Mouse (Mus musculus) small intestine, adult 2 months (tissue): ENCODE data around the gene Nadk. TPM values are rescaled to one million over a fixed set of nuclear protein-coding genes. Genes with fewer than 3 reads are reported as not detected.
A peak's percentile ranks its signal among the peaks of the same experiment; 100 is the strongest.

Experiments
- H3K27ac ChIP-seq: fragments of 200-500 bp; 2 replicates; pipeline ENCODE4 v1.5.1; 2012; ENCODE audit warnings: low read depth, low read length, control low read depth, inconsistent platforms; ENCODE audit not compliant: insufficient read depth
- H3K27me3 ChIP-seq: fragments of 200-500 bp; 2 replicates; pipeline ENCODE4 v1.6.1; 2012; ENCODE audit warnings: mild to moderate bottlenecking, moderate library complexity, low read length, inconsistent platforms; ENCODE audit not compliant: control insufficient read depth, insufficient read depth
- H3K36me3 ChIP-seq: fragments of 200-500 bp; 2 replicates; pipeline ENCODE4 v1.6.1; 2012; ENCODE audit warnings: mild to moderate bottlenecking, low read length, control low read depth, inconsistent platforms; ENCODE audit not compliant: control insufficient read depth, insufficient read depth
- H3K4me1 ChIP-seq: fragments of 200-500 bp; 2 replicates; pipeline ENCODE4 v1.6.1; 2012; ENCODE audit warnings: low read length, inconsistent platforms, mixed read lengths; ENCODE audit not compliant: control insufficient read depth, insufficient read depth, insufficient read length
- H3K4me3 ChIP-seq: fragments of 200-500 bp; 2 replicates; pipeline ENCODE4 v1.5.1; 2012; ENCODE audit warnings: low read depth, mild to moderate bottlenecking, control low read depth, inconsistent platforms, low read length, moderate library complexity
- CTCF ChIP-seq: fragments of 200-500 bp; IDR thresholded peaks from 2 replicates; pipeline ENCODE4 v1.5.1; 2012; ENCODE audit warnings: low read depth, mild to moderate bottlenecking, control low read depth, inconsistent platforms, low read length, moderate library complexity, mixed read lengths; ENCODE audit not compliant: insufficient replicate concordance, insufficient read length; ENCODE audit errors: extremely low read depth
- POLR2A ChIP-seq: fragments of 200-500 bp; IDR thresholded peaks from 2 replicates; pipeline ENCODE4 v1.6.1; 2012; ENCODE audit warnings: low read depth, mild to moderate bottlenecking, control low read depth, inconsistent platforms, low read length, moderate library complexity
- WGBS: fragments of 180-500 bp; shearing (Covaris S2); methylation state at CpG from one replicate; pipeline ENCODE4 v1.1.7; 2018; 5-methylcytosine and 5-hydroxymethylcytosine counted together
- polyA plus RNA-seq: library from polyadenylated mRNA; depleted of rRNA; stranded (reverse); fragments of >200 nt; gene quantifications from 2 replicates; pipeline ENCODE4 v1.2.3, GENCODE M21; 2012

The Nadk gene
- polyA plus RNA-seq, 1 experiment, result 135 TPM

DNA sequence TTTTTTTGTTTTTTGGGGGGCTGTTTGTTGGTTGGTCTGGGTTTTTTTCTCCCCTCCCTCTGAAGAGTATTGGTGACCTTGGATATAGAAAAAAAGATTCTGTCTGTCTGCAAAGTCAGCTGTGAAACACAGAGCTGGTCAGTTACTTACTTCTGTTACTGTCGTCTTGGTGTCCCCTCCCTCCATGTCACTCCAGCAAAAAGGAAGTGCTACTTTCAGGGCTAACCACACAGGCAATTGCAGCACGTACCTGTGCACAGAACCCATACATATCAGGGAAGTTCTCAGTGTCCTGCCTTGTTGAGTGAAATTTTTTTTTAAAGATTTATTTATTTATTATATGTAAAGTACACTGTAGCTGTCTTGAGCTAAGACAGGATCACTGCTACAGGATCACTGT is 11.7 kb upstream of the Nadk start:
- TF ChIP-seq CTCF (no peak), POLR2A (no peak)
- Histone ChIP-seq H3K4me3 (no peak overlapping the region), H3K27ac (no peak overlapping the region), H3K4me1 (peaks cover 2% of the 10 kb centered on the region; the same call in 1 of the 2 replicates), H3K27me3 (no peaks in the 10 kb centered on the region), H3K36me3 (peaks cover 71% of the 10 kb centered on the region)
- WGBS, result 72% methylated on average over 2 of the region's 2 CpGs

DNA sequence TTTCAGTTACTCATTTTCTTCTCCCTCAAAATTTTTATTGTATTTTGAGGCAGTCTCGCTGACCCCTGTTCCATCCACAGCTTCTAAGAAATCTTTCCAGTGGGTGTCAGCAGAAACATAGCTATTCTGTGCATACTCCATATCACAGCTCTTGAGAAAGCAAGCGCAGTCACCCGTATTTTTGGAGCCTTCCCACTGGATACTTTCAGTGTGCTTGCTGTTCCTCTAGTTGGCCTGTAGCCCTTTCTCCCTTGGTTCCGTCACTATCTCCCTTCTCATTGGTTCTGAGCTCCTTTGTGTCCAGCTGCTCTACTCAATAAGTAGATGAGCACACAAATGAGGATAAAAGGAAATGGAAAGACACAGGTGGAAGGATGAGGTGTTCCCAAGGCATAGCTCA is 11.1 kb upstream of the Nadk start:
- Histone ChIP-seq H3K27ac (no peak overlapping the region), H3K27me3 (no peaks in the 10 kb centered on the region), H3K4me1 (peaks cover 2% of the 10 kb centered on the region; the same call in 1 of the 2 replicates), H3K4me3 (no peak overlapping the region), H3K36me3 (peaks cover 71% of the 10 kb centered on the region)
- TF ChIP-seq CTCF, result no peak
- no peak for TF ChIP-seq POLR2A
- WGBS, result 87% methylated on average over 4 of the region's 4 CpGs

DNA sequence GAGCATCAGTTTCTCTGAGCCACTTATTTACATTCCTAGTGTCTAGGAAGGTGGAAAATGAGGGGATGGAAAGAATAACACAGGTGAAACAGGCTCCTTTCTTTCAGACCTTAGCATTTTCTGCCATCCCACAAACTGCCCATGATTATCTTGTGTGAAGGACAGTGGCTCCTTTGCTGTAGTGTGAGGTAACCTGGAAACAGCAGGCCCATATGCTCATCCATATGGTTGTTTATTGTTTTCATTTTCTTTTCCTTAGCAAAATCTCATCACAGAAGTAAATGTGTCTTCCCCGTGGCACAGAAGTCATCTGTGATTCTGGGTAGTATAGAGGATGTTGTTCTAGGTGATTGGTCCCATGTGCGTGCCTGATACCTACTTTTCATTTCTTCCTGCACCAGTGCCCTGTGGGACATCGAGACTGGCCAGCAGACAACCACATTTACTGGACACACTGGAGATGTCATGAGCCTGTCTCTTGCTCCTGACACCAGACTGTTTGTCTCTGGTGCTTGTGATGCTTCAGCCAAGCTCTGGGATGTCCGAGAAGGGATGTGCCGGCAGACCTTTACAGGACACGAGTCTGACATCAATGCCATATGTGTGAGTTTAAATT is 9.2 kb upstream of the Nadk start:
- no peaks in the 10 kb centered on the region for H3K27me3 ChIP-seq
- peaks cover 2% of the 10 kb centered on the region; the same call in 1 of the 2 replicates for H3K4me1 ChIP-seq
- WGBS, result 93% methylated on average over 6 of the region's 6 CpGs
- no peak overlapping the region for H3K27ac ChIP-seq
- H3K4me3 ChIP-seq, result no peak overlapping the region
- TF ChIP-seq CTCF (no peak), POLR2A (no peak)
- peaks cover 77% of the 10 kb centered on the region for H3K36me3 ChIP-seq

DNA sequence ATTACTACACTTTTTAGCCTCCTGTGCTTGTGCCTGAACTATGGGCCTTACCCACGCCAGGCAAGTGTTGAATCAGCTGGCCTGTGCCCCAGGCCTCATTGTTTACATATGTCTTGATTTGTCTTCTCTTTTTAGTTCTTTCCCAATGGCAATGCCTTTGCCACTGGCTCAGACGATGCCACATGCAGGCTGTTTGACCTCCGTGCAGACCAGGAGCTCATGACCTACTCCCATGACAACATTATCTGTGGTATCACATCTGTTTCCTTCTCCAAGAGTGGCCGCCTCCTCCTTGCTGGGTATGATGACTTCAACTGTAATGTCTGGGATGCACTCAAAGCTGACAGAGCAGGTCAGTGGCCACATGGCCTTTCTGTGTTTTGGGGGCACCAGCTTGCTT is 7.3 kb upstream of the Nadk start:
- 68% methylated on average over 4 of the region's 4 CpGs for WGBS
- H3K4me3 ChIP-seq, result no peak overlapping the region
- H3K4me1 ChIP-seq, result peaks cover 7% of the 10 kb centered on the region; the same call in 1 of the 2 replicates
- H3K27ac ChIP-seq, result no peak overlapping the region
- H3K36me3 ChIP-seq, result peaks cover 81% of the 10 kb centered on the region
- H3K27me3 ChIP-seq, result no peaks in the 10 kb centered on the region
- TF ChIP-seq POLR2A (no peak), CTCF (no peak)

DNA sequence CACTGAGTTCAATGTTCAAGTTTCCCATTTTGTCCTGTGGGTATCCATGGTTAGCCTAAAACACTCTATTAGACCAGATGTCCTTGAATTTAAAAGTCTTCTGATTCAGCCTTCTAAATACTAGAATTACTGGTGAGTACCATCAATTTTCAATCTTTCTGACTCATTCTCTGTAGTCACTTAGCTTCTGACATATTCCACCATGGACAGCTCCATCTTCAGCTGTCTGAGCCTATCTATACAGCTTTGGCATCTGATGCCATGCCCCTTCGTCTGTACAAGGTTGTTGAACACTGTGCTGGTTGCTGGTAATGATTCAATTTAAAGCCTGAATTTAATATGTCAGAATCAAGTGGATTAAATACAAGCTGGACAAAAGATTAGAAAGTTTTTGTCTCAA is 6.7 kb upstream of the Nadk start:
- TF ChIP-seq CTCF (no peak), POLR2A (no peak)
- Histone ChIP-seq H3K36me3 (peaks cover 81% of the 10 kb centered on the region), H3K27me3 (no peaks in the 10 kb centered on the region), H3K4me3 (no peak overlapping the region), H3K4me1 (peaks cover 7% of the 10 kb centered on the region; the same call in 1 of the 2 replicates), H3K27ac (no peak overlapping the region)
- WGBS, result 40% methylated on average over 1 of the region's 1 CpGs

DNA sequence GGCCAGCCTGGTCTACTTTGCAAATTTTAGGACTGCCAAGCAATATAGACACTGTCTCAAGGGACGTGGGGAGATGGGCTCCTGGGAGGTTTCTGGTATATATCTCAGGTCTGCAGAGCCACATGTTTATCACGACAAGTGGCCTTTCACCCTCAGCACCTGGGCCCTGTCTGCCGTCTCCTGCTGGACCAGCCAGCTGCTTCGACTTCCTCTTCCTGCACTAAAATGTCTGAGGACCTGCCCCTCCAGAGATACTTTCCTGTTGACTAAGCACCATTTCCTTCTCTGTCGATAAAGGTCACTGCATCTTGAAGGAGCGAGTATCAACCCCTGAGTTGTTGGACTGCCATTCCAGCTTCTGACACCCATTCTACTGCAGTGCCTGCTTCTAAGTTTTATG is 2.7 kb upstream of the Nadk start:
- H3K27me3 ChIP-seq, result no peaks in the 10 kb centered on the region
- no peak overlapping the region for H3K4me3 ChIP-seq
- peak overlapping the region; percentile 44; the same call in 1 of the 2 replicates for H3K27ac ChIP-seq
- 23% methylated on average over 6 of the region's 6 CpGs for WGBS
- H3K4me1 ChIP-seq, result peaks cover 16% of the 10 kb centered on the region; the same call in 1 of the 2 replicates
- no peak for TF ChIP-seq CTCF
- no peak for TF ChIP-seq POLR2A
- H3K36me3 ChIP-seq, result peaks cover 57% of the 10 kb centered on the region

DNA sequence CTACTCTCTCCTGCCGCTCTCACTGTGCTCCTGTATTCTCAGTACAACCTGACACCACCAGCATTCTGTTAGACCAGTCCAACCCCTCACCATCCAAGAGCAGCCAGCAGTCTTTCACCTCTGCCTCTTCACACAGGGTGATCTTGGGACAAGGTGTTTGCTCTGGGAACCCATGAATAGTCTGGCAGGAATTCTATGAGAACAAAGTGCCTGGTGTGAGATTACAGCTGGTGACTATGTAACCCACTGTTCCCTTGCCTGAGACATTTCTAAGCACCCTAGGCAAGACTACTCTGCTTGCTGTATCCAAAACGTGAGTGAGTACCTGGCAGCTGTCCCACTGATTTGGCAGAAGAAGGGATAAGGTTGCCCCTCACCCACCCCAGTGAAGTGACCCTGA is 1.2 kb upstream of the Nadk start:
- peaks cover 18% of the 10 kb centered on the region; the same call in 1 of the 2 replicates for H3K4me1 ChIP-seq
- H3K36me3 ChIP-seq, result peaks cover 44% of the 10 kb centered on the region
- H3K27me3 ChIP-seq, result no peaks in the 10 kb centered on the region
- no peak overlapping the region for H3K4me3 ChIP-seq
- TF ChIP-seq POLR2A (no peak), CTCF (no peak)
- WGBS, result 49% methylated on average over 2 of the region's 2 CpGs
- peak overlapping the region; percentile 39; the same call in 1 of the 2 replicates for H3K27ac ChIP-seq
